Mouse (Mus musculus): Measurements from ENCODE around the gene Camta1.
A peak's percentile ranks its signal among the peaks of the same experiment; 100 is the strongest.

Camta1 gene

GRCm38 (mm10) chr4:151127636-151128548 is 733.8 kb downstream of the Camta1 start:
- DNase-seq (ENCODE audit: inconsistent ontology term): no peak

- DNase-seq (ENCODE audit: inconsistent ontology term): no peak
These were observed 742.8 kb downstream of the Camta1 start for GRCm38 (mm10) chr4:151118883-151119282.

- no peak for DNase-seq (ENCODE audit: inconsistent ontology term)
These were observed 747.1 kb downstream of the Camta1 start for GRCm38 (mm10) chr4:151114574-151114973.

GRCm38 (mm10) chr4:151111226-151111625 is 750.5 kb downstream of the Camta1 start:
- no peak for DNase-seq (ENCODE audit: inconsistent ontology term)

GRCm38 (mm10) chr4:151108834-151109241 is 752.8 kb downstream of the Camta1 start:
- no peak for DNase-seq (ENCODE audit: inconsistent ontology term)

GRCm38 (mm10) chr4:151108028-151108771 is 753.5 kb downstream of the Camta1 start:
- DNase-seq (ENCODE audit: inconsistent ontology term): peak; percentile 95

- DNase-seq (ENCODE audit: inconsistent ontology term): peak; percentile 36
These were observed 754.3 kb downstream of the Camta1 start for GRCm38 (mm10) chr4:151107131-151108001.

- DNase-seq (ENCODE audit: inconsistent ontology term): peak; percentile 5
These were observed 755.2 kb downstream of the Camta1 start for GRCm38 (mm10) chr4:151106468-151106867.

GRCm38 (mm10) chr4:151105886-151106285 is 755.8 kb downstream of the Camta1 start:
- no peak for DNase-seq (ENCODE audit: inconsistent ontology term)

GRCm38 (mm10) chr4:151104147-151104546 is 757.5 kb downstream of the Camta1 start:
- no peak for DNase-seq (ENCODE audit: inconsistent ontology term)

- DNase-seq (ENCODE audit: inconsistent ontology term): no peak
These were observed 758.0 kb downstream of the Camta1 start for GRCm38 (mm10) chr4:151103646-151104045.

GRCm38 (mm10) chr4:151097104-151097438 is 764.6 kb downstream of the Camta1 start:
- DNase-seq (ENCODE audit: inconsistent ontology term): no peak

GRCm38 (mm10) chr4:151096334-151097103 is 765.2 kb downstream of the Camta1 start:
- DNase-seq (ENCODE audit: inconsistent ontology term): no peak

- no peak for DNase-seq (ENCODE audit: inconsistent ontology term)
These were observed 766.5 kb downstream of the Camta1 start for GRCm38 (mm10) chr4:151095207-151095606.

- no peak for DNase-seq (ENCODE audit: inconsistent ontology term)
These were observed 772.4 kb downstream of the Camta1 start, which contains the start of gene Gm13090 for GRCm38 (mm10) chr4:151089270-151089669. Gene Gm13090, plus strand, starts transcription at chr4:151089570.

- peak; percentile 39 for DNase-seq (ENCODE audit: inconsistent ontology term)
These were observed 772.9 kb downstream of the Camta1 start for GRCm38 (mm10) chr4:151088819-151089218.

- DNase-seq (ENCODE audit: inconsistent ontology term): no peak
These were observed 774.3 kb downstream of the Camta1 start for GRCm38 (mm10) chr4:151087358-151087757.

- no peak for DNase-seq (ENCODE audit: inconsistent ontology term)
These were observed 778.6 kb downstream of the Camta1 start for GRCm38 (mm10) chr4:151083027-151083426.

GRCm38 (mm10) chr4:151081977-151082376 is 779.7 kb downstream of the Camta1 start:
- DNase-seq (ENCODE audit: inconsistent ontology term): no peak

GRCm38 (mm10) chr4:151081355-151081754 is 780.3 kb downstream of the Camta1 start:
- no peak for DNase-seq (ENCODE audit: inconsistent ontology term)

GRCm38 (mm10) chr4:151074817-151075216 is 786.9 kb downstream of the Camta1 start:
- DNase-seq (ENCODE audit: inconsistent ontology term): no peak

Measured in Muller cell, postnatal 12 days (primary cell).